ENCODE assay signal across 13 mouse cellular contexts in the genomic region with DNA sequence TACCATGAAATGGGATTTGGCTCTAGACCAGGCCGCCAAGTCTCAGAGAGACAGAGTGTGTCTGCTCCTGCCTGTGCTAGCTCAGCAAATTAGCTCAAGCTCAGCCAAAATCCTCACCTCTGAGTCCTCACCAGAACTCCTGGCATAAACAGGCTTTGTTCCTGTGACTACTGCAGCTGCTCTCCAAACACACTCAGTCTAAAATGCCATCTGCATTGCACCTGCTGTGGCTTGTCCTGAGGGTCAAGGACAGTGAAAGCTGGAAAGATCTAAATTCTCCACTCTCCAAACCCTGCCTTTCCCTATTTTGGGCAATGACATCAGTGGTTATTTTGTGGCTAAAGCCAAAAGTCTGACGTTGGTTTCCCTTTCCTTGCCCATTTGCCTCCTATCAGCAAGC.
DNase-seq lines count a peak whose midpoint lies in the region; TF ChIP-seq lines count a peak whose summit lies in the region.
"Had no signal": no experiment of that assay in that cellular context is flagged by ENCODE, and none has a peak within 500 bp of the region (broad histone marks: within the 10 kb centered on the region; RNA-seq: fewer than 3 reads in every experiment).

No protein-coding gene starts in this region.

- TF ChIP-seq CTCF in C2C12 (IDR thresholded peaks at IDR 0.05; ENCODE audit: control insufficient read depth, insufficient read depth, insufficient read length): no peak

- H3K79me3 ChIP-seq in C2C12 (ENCODE audit: low read depth): no peaks in the 10 kb centered on the region

- H3K79me2 ChIP-seq in C2C12 (ENCODE audit: control insufficient read depth, insufficient read depth): no peaks in the 10 kb centered on the region

- DNase-seq in heart, adult 11 months: peak; percentile 80
- no peak for DNase-seq in heart, postnatal 4 days
- DNase-seq in R1 (ENCODE audit: low read depth, low spot score): peak; percentile 10
- DNase-seq in cerebellum, postnatal 10 days: peak; percentile 74 to 79
- no peak for DNase-seq in spleen, postnatal 4 days (ENCODE audit: low spot score in 2 of 2)
- no peak for DNase-seq in left cerebral cortex, adult 8-10 months (ENCODE audit: low spot score in 2 of 2)
- no peak for DNase-seq in lung, postnatal 25 days (ENCODE audit: low spot score)
- DNase-seq: adrenal gland, adult 2 months; layer of hippocampus, adult 9-11 months had no signal

- H3K27me3 ChIP-seq in C2C12 (ENCODE audit: control insufficient read depth, insufficient read depth, insufficient read length): no peaks in the 10 kb centered on the region
- H3K27me3 ChIP-seq: embryonic facial prominence, embryonic 12.5 days; kidney, embryonic 15.5 days; limb, embryonic 12.5 days had no signal

- no peaks in the 10 kb centered on the region for H3K36me3 ChIP-seq in C2C12 (ENCODE audit: control insufficient read depth, insufficient read depth)
- H3K36me3 ChIP-seq: embryonic facial prominence, embryonic 12.5 days; kidney, embryonic 15.5 days; limb, embryonic 12.5 days had no signal

- no peak overlapping the region for H3K4me3 ChIP-seq in C2C12 (ENCODE audit: insufficient read depth, poor library complexity, severe bottlenecking)
- H3K4me3 ChIP-seq: embryonic facial prominence, embryonic 12.5 days; kidney, embryonic 15.5 days; limb, embryonic 12.5 days had no signal

- no peak overlapping the region for H3ac ChIP-seq in C2C12 (ENCODE audit: control insufficient read depth, insufficient read length, low read depth)

TF ChIP-seq in C2C12, 6 proteins besides CTCF, POLR2A, EP300 and RAD21:
- TF ChIP-seq MAX (IDR thresholded peaks at IDR 0.05): no peak
- peak; percentile 90 for TF ChIP-seq MYOD1 (IDR thresholded peaks at IDR 0.05; ENCODE audit: control insufficient read depth, insufficient read length, low read depth)

Comparison
In these comparisons a context has a peak if more than half of its experiments do, and no peak if none do; other contexts are left out.
1. DNase-seq: peak in heart, adult 11 months (single experiment), R1 (single experiment) and cerebellum, postnatal 10 days (2 of 2); none in heart, postnatal 4 days (single experiment), spleen, postnatal 4 days (0 of 2), left cerebral cortex, adult 8-10 months (0 of 2) and lung, postnatal 25 days (single experiment).